Mouse (Mus musculus): Measurements from ENCODE around the gene Cd274.

Cd274 gene

DNA sequence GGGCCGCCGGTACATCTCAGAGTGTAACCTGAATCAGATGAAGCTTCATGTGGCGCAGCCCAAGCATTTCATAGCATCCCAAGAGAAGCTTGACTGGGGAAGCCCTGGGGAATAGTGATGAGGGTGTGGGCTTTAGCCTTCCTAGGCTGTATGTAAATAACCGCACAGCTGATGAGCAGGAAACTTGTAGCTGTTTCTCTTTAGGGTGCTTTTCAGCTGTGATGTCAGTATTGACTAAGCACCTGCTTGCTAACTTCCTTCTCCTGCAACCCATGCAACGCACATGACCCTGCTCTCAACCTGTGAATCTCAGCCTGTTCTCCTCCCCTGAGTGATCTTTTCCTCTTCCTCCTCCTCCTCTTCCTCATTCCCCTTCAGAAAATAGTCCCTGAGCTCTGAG, 3.2 kb upstream of the Cd274 start:
- DNase-seq (ENCODE audit: low read depth, low spot score) = no peak

DNA sequence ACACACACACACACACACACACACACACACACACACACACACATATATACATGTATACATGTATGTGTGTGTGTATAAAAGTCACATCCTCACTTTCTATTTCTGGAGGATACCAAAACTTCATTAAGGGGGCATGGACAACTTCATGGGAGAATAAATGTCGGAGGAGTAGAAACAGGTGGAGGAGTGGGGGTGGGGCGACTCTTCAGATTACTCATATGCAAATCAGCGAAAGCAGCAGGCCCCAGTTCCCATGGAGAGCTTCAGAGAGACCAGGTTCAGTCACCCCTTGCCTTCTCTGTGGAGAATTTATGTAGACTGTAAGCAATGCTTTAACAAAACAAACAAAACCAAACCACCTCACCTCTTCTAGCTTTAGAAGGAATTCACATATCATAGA, 2.1 kb upstream of the Cd274 start:
- DNase-seq (ENCODE audit: low read depth, low spot score) = peak; percentile 88

DNA sequence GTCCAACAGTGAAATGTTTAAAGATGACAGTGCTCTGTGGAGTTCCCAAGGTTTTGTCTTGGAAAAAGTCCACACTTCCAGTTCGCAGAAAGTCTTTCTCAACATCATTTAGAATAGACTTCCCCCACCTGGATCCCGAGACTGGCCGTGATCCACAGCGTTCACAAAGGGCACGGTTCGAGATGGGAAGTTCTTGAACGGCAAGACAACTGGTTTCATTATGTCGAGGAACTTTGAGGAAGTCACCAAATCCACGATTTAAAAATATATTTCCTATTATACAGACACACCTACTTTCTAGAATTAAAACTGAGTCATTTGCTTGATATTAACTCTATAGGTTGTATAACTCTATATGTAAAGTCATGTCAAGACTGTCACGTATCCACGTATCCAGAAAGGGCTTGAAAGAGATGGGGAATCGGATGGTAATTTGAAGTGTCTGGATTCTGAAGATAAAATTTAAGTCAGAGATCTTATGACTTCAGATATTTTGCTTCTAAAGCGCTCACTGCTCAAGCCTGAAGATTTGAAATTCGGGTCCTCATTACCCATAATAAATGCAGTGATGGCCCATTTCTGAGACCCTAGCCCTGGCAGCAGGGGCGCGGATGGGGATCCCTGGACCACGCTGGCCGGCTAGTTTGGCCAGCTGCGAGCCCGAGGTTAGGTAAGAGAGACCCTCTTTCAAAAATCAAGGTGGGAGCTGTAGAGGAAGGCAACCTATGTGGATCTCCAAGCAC, 858 bp upstream of the Cd274 start:
- no peak for DNase-seq (ENCODE audit: low read depth, low spot score)

DNA sequence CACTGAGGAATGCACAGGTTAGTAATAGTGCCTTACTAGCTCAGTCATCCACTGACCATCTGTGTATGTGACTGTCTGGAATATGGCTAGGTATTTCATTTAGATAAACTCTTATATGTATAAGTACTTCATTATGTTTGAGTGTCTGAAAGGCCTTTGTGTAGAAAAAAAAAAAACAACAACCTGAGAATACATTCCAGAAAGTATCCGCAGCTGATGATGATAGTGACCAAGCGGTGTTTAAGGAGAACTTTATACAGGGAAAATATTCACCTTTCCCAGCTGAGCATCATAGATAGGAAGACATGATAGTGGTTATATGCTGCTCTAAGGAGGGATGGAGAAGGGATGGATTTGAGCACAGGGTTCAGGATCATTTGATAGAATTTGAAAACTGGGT, 786 bp downstream of the Cd274 start:
- no peak for DNase-seq (ENCODE audit: low read depth, low spot score)

DNA sequence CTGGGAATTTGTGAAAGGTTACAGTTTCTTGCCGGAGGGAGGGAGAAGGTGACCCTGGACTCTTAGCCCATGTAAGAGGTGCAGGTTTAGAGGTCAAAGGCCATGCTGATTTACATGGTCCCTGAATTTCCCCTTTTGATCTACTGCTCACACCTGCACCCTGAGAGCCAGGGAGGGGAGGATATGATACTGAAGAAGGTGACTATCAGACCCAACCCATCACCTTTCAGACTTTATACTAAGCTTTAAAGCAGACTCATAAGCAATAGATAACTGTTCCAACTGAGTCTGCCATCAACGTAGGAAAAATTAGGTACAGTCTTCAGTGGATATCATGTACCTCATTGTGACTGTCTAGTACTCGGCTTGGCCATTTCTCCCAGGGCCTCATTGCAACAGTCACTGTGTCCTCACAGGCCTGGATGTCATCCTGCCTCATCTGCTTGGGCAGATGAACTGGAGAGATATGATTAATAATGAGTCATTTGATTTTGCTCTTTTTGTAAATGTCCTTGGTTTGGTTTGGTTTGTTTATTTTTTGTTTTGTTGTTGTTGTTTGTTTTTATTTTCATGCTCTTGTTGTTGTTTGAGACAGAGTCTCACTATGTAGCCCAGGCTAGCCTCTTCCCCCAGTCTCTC, 1.5 kb downstream of the Cd274 start:
- no peak for DNase-seq (ENCODE audit: low read depth, low spot score)

DNA sequence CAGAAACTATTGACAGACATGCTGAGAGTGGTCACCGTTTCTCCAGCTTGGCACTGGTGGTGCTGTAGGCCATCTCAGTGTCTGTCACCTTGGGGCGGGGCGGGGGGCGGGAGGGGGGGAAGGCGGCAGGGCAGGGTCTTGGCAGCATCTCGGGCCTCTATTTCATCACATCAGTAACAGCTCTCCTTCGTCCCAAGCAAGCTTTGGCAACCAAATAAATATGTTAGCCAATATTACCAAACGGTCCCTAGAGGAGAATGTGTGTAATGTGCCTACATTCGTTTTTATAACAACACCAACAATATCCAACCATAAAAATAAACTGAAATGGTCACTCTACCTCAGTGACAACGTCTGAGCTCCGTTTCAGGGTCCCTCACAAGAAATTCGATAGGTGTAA, 2.9 kb downstream of the Cd274 start:
- DNase-seq (ENCODE audit: low read depth, low spot score) = no peak

DNA sequence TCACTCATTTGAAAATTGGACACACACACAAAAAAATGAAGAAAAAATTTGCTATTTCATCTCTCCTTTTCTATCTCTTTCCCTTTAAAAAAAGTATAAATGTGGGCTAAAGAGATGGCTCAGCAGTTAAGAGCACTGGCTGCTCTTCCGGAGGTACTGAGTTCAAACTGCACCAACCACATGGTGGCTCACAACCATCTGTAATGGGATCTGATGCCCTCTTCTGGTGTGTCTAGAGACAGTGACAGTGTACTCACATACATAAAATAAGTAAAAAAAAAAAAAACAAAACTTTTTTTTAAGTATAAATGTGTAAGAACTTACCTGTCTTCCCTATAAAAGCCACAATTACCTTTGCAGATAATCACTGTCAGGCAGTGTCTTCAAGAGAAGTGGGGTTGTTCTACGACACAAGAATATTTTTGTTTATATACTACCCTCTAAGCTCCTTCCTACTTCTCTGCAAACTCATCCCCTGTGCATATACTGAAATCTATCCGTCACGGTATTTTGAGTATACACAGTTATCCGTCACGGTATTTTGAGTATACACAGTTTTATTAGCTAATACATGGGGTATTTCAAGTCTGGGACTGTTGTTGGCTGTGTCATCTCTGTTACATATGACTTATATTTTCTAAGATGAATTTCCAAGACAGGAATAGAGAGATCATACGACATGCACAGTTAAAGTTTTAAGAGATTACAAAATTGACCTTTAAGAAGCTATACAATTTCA, 3.5 kb downstream of the Cd274 start:
- no peak for DNase-seq (ENCODE audit: low read depth, low spot score)

DNA sequence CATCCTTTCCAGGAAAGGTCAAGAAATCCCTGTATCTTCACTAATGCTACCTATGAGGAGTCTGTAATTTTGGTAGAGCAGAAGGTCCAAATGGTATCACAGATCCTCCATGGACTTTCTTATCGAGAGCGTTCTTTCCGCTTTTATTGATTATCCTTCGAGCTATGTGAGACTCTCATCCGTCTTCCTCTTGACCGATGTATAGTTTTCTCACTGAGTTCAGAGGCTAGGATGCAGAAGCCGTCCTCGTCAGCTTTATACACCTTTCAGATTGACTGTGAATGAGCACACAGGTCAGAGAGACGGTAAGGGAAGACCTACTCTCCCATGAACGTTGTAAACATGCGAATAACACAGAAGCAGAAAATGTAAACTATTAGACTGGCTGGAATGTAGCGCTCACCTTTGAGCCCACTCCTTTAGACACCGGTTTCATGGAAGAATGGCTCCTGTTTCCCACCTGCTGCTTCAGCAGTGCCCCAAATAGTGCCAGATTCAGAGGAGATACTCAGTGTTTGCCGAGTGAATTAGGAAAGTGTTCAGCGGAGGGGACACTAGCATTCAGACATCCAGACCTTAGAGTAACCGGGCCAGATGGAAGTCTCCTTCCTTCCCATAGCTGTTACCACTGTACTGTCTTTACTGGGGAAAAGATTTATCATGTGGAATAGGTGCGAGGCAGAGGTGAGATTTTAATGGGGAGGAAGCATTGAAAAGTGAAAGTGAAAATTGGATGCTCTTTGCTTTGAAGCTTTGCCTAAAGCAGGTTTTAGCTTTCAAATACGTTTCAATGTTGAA, 4.2 kb downstream of the Cd274 start:
- no peak for DNase-seq (ENCODE audit: low read depth, low spot score)

DNA sequence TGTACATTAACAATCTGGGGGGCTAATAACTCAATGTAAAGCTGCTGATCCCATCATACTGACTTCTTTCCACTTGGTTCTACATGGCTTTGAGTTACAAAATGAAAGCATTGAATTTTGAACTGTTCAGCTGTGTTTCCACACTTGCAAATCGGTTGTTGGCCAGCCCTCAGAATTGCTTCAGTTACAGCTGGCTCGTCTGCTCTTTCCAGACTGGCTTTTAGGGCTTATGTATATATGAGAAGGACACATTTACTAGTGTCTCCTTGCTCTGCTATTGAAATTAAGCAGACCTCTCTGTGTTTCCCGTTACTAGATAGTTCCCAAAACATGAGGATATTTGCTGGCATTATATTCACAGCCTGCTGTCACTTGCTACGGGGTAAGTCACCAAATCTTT, 4.9 kb downstream of the Cd274 start:
- no peak for DNase-seq (ENCODE audit: low read depth, low spot score)

DNA sequence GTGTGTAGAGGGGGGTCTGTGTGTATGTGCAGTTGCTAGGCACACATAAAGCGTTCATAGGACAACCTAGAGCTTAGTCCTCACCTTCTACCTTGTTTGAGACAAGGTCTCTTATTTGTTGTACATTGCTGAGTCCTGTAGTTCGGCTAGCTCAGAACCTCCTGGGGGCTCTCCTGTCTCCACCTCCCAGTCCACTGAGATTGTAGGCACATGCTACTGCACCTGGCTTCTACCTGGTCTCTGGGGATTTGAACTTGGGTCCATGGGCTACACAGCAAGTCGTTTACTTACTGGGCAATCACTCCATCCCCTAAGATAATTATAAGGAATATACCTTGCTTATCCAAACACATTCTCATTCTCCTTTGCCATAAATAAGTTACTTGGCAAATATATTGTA, 5.4 kb downstream of the Cd274 start:
- no peak for DNase-seq (ENCODE audit: low read depth, low spot score)

DNA sequence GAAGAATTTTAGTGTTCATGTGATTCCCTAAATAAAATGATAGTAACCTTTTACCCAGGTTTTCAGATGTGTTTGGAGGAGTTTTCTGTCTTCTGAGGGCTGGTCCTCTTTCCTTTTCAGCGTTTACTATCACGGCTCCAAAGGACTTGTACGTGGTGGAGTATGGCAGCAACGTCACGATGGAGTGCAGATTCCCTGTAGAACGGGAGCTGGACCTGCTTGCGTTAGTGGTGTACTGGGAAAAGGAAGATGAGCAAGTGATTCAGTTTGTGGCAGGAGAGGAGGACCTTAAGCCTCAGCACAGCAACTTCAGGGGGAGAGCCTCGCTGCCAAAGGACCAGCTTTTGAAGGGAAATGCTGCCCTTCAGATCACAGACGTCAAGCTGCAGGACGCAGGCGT, 6.2 kb downstream of the Cd274 start:
- DNase-seq (ENCODE audit: low read depth, low spot score) = no peak

DNA sequence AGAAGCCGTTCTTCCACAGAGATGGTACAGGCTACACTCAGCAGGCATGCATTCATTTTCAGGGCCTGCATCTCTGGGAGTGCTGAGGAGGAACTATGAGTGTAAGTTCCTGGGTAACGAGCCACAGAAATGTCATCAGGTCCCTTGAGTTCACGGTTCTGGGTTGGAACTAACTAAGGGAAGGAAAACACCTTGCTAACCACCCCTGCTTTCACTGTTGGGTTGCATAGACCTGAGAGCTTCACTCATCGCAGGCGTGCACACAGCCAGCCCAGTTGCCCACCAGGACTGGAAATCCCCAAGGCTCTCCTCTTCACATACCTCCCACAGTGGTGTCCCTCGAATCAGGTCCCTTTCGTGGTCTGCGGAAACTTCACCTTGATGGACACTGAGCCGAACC, 7.7 kb downstream of the Cd274 start:
- DNase-seq (ENCODE audit: low read depth, low spot score) = no peak

DNA sequence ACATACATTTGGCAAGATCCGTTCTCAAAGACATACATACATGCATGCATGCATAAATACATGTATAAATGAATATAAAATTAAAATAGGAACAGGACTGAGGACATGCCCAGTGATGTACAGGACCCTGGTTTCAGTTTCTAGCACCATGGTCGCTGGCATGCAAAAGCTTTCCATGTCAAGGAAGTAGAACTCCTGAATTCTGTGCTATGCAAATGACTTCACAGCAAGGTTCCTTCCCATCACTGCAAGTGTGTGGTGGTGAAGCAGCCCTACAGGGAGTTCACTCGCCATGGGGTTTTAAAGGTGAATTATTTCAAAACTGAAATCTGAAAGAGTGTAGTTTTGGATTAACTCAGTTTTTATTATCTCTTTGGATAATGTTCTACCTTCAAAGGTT, 9.1 kb downstream of the Cd274 start:
- no peak for DNase-seq (ENCODE audit: low read depth, low spot score)

DNA sequence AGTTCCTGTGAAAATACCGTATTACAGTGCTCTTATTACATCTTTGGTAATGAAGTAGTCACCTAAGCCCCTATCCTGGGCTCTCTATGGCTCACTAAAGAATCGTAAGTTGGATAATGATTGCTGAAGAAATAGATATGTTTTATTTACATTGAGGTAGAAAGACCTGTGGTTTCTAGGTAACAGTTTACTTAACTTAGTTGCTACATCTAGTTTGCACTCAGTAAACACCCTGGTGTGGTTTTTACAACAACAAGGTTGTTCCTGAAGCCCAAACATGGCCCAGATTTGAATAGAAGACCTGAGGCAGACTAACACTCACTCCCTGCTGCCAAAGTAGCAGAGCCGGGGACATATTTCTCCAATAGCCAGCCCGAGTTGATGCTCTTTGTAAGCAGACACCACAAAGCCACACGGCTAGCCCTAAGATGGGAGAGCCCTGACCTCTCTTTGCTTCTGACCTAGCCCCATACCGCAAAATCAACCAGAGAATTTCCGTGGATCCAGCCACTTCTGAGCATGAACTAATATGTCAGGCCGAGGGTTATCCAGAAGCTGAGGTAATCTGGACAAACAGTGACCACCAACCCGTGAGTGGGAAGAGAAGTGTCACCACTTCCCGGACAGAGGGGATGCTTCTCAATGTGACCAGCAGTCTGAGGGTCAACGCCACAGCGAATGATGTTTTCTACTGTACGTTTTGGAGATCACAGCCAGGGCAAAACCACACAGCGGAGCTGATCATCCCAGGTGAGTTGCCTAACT, 12.8 kb downstream of the Cd274 start:
- no peak for DNase-seq (ENCODE audit: low read depth, low spot score)

DNA sequence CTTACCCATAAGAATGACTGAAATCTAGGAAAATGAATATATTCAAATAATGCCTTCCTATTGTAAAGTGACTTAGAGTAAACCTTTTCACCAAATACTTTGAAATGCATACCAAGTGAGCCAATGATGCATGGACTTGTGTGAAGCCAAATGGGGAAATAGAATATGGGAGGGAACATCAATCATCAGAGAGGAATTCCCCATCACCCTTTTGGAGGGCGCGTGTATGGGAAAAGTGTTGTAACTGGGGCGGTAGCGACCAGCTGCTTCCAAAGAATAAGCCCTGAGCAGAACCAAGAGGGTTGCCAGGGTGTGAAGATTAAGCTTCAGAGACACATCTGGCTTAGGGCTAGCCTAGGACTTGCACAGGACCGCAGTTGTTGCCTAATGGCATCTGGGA, 16.1 kb downstream of the Cd274 start:
- no peak for DNase-seq (ENCODE audit: low read depth, low spot score)

DNA sequence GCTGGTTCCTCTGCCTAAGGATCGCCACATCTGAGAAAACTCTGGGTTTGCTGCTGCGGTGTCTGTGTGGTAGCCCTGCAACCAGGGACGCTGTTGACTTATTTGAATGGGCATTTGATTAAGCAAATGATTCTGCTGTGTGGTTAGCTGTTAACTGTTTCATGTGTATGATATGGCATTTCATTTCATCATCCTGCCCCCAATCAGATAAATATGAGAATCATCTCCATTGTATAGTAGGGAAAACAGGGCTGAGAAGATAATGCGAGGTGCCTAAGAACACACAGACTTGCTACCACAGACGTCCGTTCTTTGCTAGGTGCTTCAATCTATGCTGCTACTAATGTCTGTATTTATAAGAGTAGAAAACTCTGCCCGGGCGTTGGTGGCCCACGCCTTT, 17.2 kb downstream of the Cd274 start:
- DNase-seq (ENCODE audit: low read depth, low spot score) = no peak

DNA sequence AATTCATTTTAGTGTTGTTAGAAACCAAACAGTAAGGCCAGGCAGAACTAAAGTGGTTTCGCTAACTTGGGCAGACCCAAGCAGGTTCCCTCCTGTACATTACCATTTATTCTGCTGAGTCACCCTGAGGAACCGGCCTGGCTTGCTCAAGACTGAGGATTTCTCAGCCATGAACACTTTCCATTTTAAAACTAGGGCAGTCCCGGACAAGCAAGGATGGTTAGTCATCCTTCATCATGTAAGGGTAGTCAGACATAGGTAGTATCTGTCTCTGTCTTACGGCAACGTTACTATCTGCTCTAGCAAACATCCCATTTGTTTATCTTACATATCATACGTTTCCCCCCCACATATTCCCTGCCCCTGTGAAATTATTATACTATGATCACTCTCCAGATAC, 17.7 kb downstream of the Cd274 start:
- DNase-seq (ENCODE audit: low read depth, low spot score) = peak; percentile 15

DNA sequence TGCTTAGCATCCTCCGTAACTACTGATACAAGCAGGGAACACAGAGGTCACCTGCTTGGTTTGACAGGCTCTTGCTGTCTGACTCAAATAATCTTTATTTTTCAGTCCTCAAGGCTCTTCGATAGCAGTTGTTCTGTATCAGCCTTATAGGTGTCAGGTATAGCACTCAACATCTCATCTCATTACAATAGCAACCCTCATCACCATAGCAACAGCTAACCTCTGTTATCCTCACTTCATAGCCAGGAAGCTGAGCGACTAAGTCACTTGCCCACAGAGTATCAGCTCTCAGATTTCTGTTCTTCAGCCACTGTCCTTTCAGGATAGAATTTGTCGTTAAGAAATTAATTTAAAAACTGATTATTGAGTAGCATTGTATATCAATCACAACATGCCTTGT, 18.6 kb downstream of the Cd274 start:
- DNase-seq (ENCODE audit: low read depth, low spot score) = peak; percentile 43

DNA sequence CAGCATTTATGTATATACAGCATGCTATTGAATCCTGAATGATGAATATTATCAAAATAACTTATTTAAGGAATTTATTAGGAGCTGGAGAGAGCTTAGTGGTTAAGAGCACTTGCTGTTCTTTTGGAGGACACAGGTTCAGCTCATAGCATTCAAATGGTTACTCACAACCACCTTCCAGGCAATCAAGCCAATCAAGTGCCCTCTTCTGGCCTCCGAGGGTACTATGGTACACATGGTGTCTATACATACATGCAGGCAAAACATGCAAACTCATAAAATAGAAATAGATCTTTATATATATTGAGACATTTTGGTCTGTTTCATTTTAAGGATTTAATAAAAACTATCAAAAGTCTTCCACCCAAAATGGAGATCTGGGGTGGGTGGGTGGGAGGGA, 21.6 kb downstream of the Cd274 start:
- DNase-seq (ENCODE audit: low read depth, low spot score) = no peak

DNA sequence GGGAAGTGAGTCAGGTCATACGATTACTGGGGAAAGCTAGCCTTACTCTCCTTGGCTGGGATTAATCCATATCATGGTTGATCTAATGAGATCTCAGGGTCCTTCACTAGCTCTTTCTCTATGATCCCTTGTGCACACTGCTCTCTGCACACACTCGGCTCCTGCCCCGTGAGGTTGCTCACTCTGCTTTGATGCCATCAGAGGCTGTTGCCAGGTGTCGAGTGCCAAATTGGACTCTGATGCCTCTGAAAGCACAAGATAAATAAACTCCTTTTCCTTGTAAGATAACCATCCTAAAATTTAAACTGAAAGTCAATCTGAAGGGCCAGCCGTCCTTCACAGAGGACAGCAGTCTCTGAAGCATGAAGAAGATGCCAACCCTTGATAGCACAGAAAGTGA, 23.2 kb downstream of the Cd274 start:
- no peak for DNase-seq (ENCODE audit: low read depth, low spot score)

DNA sequence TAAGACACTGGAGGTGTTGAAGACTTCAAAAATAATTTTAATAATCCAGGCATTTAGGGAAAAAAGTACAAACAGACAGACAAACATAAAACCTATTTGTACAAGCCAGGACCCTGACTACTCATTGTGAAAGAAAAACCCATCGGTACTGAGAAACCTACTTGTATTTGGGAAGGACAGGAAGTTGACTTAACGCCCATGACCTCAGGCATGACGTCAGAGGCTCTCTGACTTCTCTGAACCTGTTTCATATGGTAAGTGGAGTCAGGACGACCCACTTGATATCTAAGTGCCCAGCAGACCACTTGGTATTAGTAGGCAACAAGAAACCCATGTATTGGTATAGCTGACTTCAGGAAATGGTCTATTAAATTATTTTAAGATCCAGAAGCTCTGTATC, 24.0 kb downstream of the Cd274 start:
- DNase-seq (ENCODE audit: low read depth, low spot score) = no peak
